Mouse (Mus musculus) MEL (cell line): ENCODE results near the gene Faf1. TPM values are rescaled to one million over a fixed set of nuclear protein-coding genes. Genes with fewer than 3 reads are reported as not detected.
A peak's percentile ranks its signal among the peaks of the same experiment; 100 is the strongest.

Source experiments
- DNase-seq: peaks from one replicate; pipeline ENCODE4 v3.0.0; 2011; ENCODE audit warnings: low read depth, low spot score
- H3K27ac ChIP-seq: 2 replicates; pipeline ENCODE4 v1.5.1; 2012; ENCODE audit warnings: low read depth, mild to moderate bottlenecking, control low read depth, low read length, moderate library complexity; ENCODE audit not compliant: control insufficient read depth
- H3K27me3 ChIP-seq, 2 experiments: fragments of 150-350 bp in 1 of 2; sonication (generic) in 1 of 2; 2 replicates each; pipeline ENCODE4 v1.6.1; 2012; ENCODE audit warnings: low read length in 2 of 2, mild to moderate bottlenecking in 2 of 2, improper control_type of control experiment in 1 of 2, moderate library complexity in 1 of 2; ENCODE audit not compliant: insufficient read depth in 2 of 2, control insufficient read depth in 1 of 2
- H3K36me3 ChIP-seq, 2 experiments: 2 replicates each; pipeline ENCODE4 v1.6.1; 2012 to 2014; ENCODE audit warnings: low read length in 2 of 2, improper control_type of control experiment in 1 of 2, inconsistent platforms in 1 of 2, mild to moderate bottlenecking in 1 of 2; ENCODE audit not compliant: insufficient read depth in 2 of 2, control insufficient read depth in 1 of 2
- H3K4me1 ChIP-seq, 2 experiments: fragments of 150-350 bp in 1 of 2; sonication (generic) in 1 of 2; 2 replicates each; pipeline ENCODE4 v1.6.1; 2012; ENCODE audit warnings: low read length in 2 of 2, improper control_type of control experiment in 1 of 2, mild to moderate bottlenecking in 1 of 2; ENCODE audit not compliant: insufficient read depth in 2 of 2, control insufficient read depth in 1 of 2
- H3K4me3 ChIP-seq, 2 experiments: fragments of 150-350 bp in 1 of 2; sonication (generic) in 1 of 2; 2 replicates each; pipeline ENCODE4 v1.5.1; 2012; ENCODE audit warnings: low read depth in 2 of 2, low read length in 2 of 2, mild to moderate bottlenecking in 2 of 2, moderate library complexity in 2 of 2, control low read depth in 1 of 2, improper control_type of control experiment in 1 of 2; ENCODE audit not compliant: control insufficient read depth in 1 of 2, insufficient read depth in 1 of 2
- H3K79me2 ChIP-seq: 2 replicates; pipeline ENCODE4 v1.6.1; 2012; ENCODE audit warnings: mild to moderate bottlenecking, low read length, moderate library complexity; ENCODE audit not compliant: control insufficient read depth, poor library complexity, insufficient read depth
- H3K9ac ChIP-seq: 2 replicates; pipeline ENCODE4 v1.6.1; 2012; ENCODE audit warnings: low read depth, mild to moderate bottlenecking, control low read depth, low read length, moderate library complexity; ENCODE audit not compliant: control insufficient read depth, poor library complexity, severe bottlenecking
- H3K9me3 ChIP-seq: fragments of 150-350 bp; sonication (generic); replicated peaks from 2 replicates; pipeline ENCODE4 v1.6.1; 2012; ENCODE audit warnings: mild to moderate bottlenecking, low read length, improper control_type of control experiment, moderate library complexity; ENCODE audit not compliant: insufficient read depth
- BHLHE40 ChIP-seq: IDR thresholded peaks from 2 replicates; pipeline ENCODE4 v1.6.1; 2012; ENCODE audit warnings: low read depth, mild to moderate bottlenecking, inconsistent platforms, low read length, improper control_type of control experiment, borderline replicate concordance
- CHD1 ChIP-seq: IDR thresholded peaks from 2 replicates; pipeline ENCODE4 v1.6.1; 2012; ENCODE audit warnings: low read depth, mild to moderate bottlenecking, inconsistent platforms, low read length, improper control_type of control experiment
- E2F4 ChIP-seq: IDR thresholded peaks from 2 replicates; pipeline ENCODE4 v1.6.1; 2011; ENCODE audit warnings: low read depth, low read length, improper control_type of control experiment, borderline replicate concordance
- ELF1 ChIP-seq: IDR thresholded peaks from 2 replicates; pipeline ENCODE4 v1.6.1; 2014; ENCODE audit warnings: low read depth, mild to moderate bottlenecking, inconsistent platforms, low read length, improper control_type of control experiment, moderate library complexity
- EP300 ChIP-seq, 2 experiments: IDR thresholded peaks; 2 replicates each; pipeline ENCODE4 v1.6.1; 2011; ENCODE audit warnings: improper control_type of control experiment in 2 of 2, low read length in 2 of 2, low read depth in 1 of 2, mild to moderate bottlenecking in 1 of 2
- ETS1 ChIP-seq: IDR thresholded peaks from 2 replicates; pipeline ENCODE4 v1.6.1; 2012; ENCODE audit warnings: low read depth, mild to moderate bottlenecking, inconsistent platforms, low read length, improper control_type of control experiment, moderate library complexity
- HCFC1 ChIP-seq: IDR thresholded peaks from 2 replicates; pipeline ENCODE4 v1.6.1; 2012; ENCODE audit warnings: low read depth, mild to moderate bottlenecking, inconsistent platforms, low read length, improper control_type of control experiment, moderate library complexity
- KAT2A ChIP-seq: conservative IDR thresholded peaks from 2 replicates; pipeline ENCODE4 v1.6.1; 2012; ENCODE audit warnings: low read depth, low read length, improper control_type of control experiment, inconsistent platforms
- MAFK ChIP-seq: IDR thresholded peaks from 2 replicates; pipeline ENCODE4 v1.6.1; 2011; ENCODE audit warnings: low read depth, mild to moderate bottlenecking, low read length, improper control_type of control experiment, borderline replicate concordance
- MAZ ChIP-seq: IDR thresholded peaks from 2 replicates; pipeline ENCODE4 v1.6.1; 2012; ENCODE audit warnings: low read depth, mild to moderate bottlenecking, inconsistent platforms, low read length, improper control_type of control experiment
- MXI1 ChIP-seq: IDR thresholded peaks from 2 replicates; pipeline ENCODE4 v1.6.1; 2011; ENCODE audit warnings: mild to moderate bottlenecking, low read depth, low read length, improper control_type of control experiment
- MYB ChIP-seq: IDR thresholded peaks from 2 replicates; pipeline ENCODE4 v1.6.1; 2011; ENCODE audit warnings: mild to moderate bottlenecking, low read depth, low read length, improper control_type of control experiment
- MYC ChIP-seq: IDR thresholded peaks from 2 replicates; pipeline ENCODE4 v1.6.1; 2011; ENCODE audit warnings: low read depth, mild to moderate bottlenecking, low read length, improper control_type of control experiment, moderate library complexity
- NELFE ChIP-seq: IDR thresholded peaks from 2 replicates; pipeline ENCODE4 v1.6.1; 2011; ENCODE audit warnings: low read depth, low read length, improper control_type of control experiment
- NRF1 ChIP-seq: IDR thresholded peaks from 2 replicates; pipeline ENCODE4 v1.6.1; 2014; ENCODE audit warnings: low read depth, mild to moderate bottlenecking, inconsistent platforms, low read length, improper control_type of control experiment, moderate library complexity; ENCODE audit not compliant: poor library complexity, insufficient read depth, severe bottlenecking
- POLR2AphosphoS2 ChIP-seq: IDR thresholded peaks from 2 replicates; pipeline ENCODE4 v1.6.1; 2011; ENCODE audit warnings: low read length, improper control_type of control experiment
- RAD21 ChIP-seq: IDR thresholded peaks from 2 replicates; pipeline ENCODE4 v1.6.1; 2011; ENCODE audit warnings: mild to moderate bottlenecking, low read depth, low read length, improper control_type of control experiment
- RCOR1 ChIP-seq: IDR thresholded peaks from 2 replicates; pipeline ENCODE4 v1.6.1; 2012; ENCODE audit warnings: low read depth, mild to moderate bottlenecking, inconsistent platforms, low read length, improper control_type of control experiment
- SIN3A ChIP-seq: IDR thresholded peaks from 2 replicates; pipeline ENCODE4 v1.6.1; 2012; ENCODE audit warnings: low read length, improper control_type of control experiment, inconsistent platforms
- SMC3 ChIP-seq: IDR thresholded peaks from 2 replicates; pipeline ENCODE4 v1.6.1; 2011; ENCODE audit warnings: low read depth, low read length, improper control_type of control experiment
- TAL1 ChIP-seq: IDR thresholded peaks from 2 replicates; pipeline ENCODE4 v1.6.1; 2012; ENCODE audit warnings: mild to moderate bottlenecking, inconsistent platforms, low read length, moderate library complexity, mixed read lengths
- TBP ChIP-seq: IDR thresholded peaks from 2 replicates; pipeline ENCODE4 v1.8.0; 2011; ENCODE audit warnings: low read depth, low read length, improper control_type of control experiment
- TCF12 ChIP-seq: IDR thresholded peaks from 2 replicates; pipeline ENCODE4 v1.6.1; 2014; ENCODE audit warnings: low read depth, mild to moderate bottlenecking, inconsistent platforms, low read length, improper control_type of control experiment, moderate library complexity
- UBTF ChIP-seq: IDR thresholded peaks from 2 replicates; pipeline ENCODE4 v1.6.1; 2012; ENCODE audit warnings: low read depth, mild to moderate bottlenecking, inconsistent platforms, low read length, improper control_type of control experiment, moderate library complexity, borderline replicate concordance; ENCODE audit not compliant: insufficient read depth
- USF1 ChIP-seq: IDR thresholded peaks from 2 replicates; pipeline ENCODE4 v1.6.1; 2014; ENCODE audit warnings: low read depth, mild to moderate bottlenecking, inconsistent platforms, low read length, improper control_type of control experiment, moderate library complexity
- ZKSCAN1 ChIP-seq: IDR thresholded peaks from 2 replicates; pipeline ENCODE4 v1.6.1; 2012; ENCODE audit warnings: low read depth, mild to moderate bottlenecking, inconsistent platforms, low read length, improper control_type of control experiment, moderate library complexity
- ZNF384 ChIP-seq: IDR thresholded peaks from 2 replicates; pipeline ENCODE4 v1.6.1; 2012; ENCODE audit warnings: low read depth, mild to moderate bottlenecking, inconsistent platforms, low read length, improper control_type of control experiment
- polyA plus RNA-seq, 2 experiments: library from polyadenylated mRNA; stranded (reverse) in 1 of 2; unstranded in 1 of 2; fragments of >175 nt in 1 of 2; fragments of >200 nt in 1 of 2; gene quantifications; 2 replicates each; pipeline versions ENCODE4 v1.2.1 to v1.2.4; 2012; ENCODE audit warnings: low replicate concordance in 2 of 2, low read depth in 1 of 2; ENCODE audit not compliant: insufficient read length in 2 of 2, insufficient read depth in 1 of 2, missing spikeins in 1 of 2
- total RNA-seq: library from RNA; depleted of rRNA; stranded (reverse); fragments of 300-350 nt; gene quantifications from 2 replicates; pipeline ENCODE4 v1.2.3, GENCODE M21; 2012

The Faf1 gene
- total and polyA plus RNA-seq, 3 experiments, result 36.5 to 37.6 TPM; not detected in 1

DNA sequence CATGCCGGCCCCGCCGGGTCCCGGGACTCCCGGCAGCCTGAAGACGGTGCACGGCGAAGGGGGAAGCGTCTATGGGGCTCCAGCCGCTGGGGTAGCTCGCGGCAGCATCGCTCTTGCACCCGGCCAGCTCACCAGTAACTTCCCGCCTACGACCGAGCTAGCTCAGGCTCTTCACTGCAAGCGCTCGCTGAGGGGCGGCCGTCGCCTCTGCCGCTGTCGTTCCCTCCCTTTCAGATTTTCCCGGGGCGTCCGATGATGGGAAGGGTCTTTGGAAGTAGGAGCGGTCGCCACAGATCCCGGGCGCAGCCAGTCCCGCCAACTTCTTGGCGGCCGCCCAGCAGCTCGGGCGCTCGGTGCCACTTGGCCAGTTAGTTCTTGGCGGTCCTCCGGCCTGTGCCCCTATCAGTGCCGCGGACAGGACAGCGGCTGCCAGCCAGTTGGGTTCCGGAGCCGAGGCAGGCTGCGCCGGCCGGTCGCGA, 10.4 kb upstream of the Faf1 start:
- H3K27ac ChIP-seq, result peak overlapping the region; percentile 99
- no peaks in the 10 kb centered on the region for H3K27me3 ChIP-seq
- peaks cover 0 to 14% of the 10 kb centered on the region in 2 experiments; a peak in 2 of 4 replicates for H3K36me3 ChIP-seq
- TF ChIP-seq CHD1 (no peak), NELFE (no peak), ELF1 (no peak), SIN3A (no peak), RCOR1 (no peak), MXI1 (no peak), TBP (0 out of 2 replicates have a peak, but pooled peaks have one; percentile 10), MYB (no peak), TCF12 (no peak), BHLHE40 (no peak), USF1 (no peak), ETS1 (no peak), UBTF (peak; percentile 68; the same call in 1 of the 2 replicates), NRF1 (no peak), TAL1 (no peak), ZNF384 (no peak), SMC3 (no peak), RAD21 (no peak)
- peak overlapping the region; percentile 87 to 95 for H3K4me3 ChIP-seq
- peak overlapping the region; percentile 94 for H3K9ac ChIP-seq
- H3K4me1 ChIP-seq, result peaks cover 6 to 12% of the 10 kb centered on the region in 2 experiments
- DNase-seq, result peak; percentile 73
- H3K9me3 ChIP-seq, result no peaks in the 10 kb centered on the region
- H3K79me2 ChIP-seq, result peaks cover 35% of the 10 kb centered on the region

DNA sequence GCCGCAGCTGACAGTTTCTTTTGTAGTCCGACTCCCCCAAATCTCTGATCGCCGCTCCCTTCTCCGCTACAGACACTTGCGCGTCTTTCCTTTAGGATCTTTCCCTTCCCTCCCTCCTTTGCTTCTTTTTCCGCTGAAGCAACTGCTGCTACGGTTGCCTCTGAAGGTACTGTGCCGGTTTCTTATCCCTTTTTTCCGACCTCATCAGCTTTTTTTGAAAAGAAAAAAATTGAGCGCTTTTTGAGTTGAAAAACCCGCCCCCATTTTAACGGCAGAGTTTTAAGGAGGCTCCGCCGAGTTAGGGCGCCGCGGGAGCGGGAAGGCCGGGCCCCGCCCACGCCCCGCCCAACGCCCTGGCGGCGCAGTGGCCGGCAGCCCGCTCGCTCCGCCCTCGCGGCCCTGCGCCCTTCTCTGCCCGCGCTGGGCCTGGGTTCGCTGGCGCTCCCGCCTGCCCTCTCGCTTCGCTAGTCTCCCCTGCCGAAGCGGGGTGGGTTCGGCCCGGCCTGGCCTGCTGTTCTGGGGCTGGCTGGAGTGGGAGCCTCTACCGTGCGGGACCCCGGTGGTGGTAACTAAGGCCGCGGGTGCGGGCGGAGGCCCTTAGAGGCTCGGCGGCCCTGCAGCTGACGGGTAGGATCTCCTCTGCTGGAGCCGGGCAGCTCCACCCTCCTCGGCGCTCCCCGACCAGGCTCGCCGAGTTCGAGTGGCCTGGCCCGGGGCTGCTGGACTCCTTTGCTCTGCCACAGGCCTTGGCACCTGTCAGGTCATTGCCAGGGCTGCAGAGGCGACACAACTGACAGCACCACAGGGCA, 9.7 kb upstream of the Faf1 start, which contains the start of gene Cdkn2c:
Gene Cdkn2c, minus strand, starts transcription at position 729 of the 809 bp plus-strand sequence.
- Histone ChIP-seq H3K4me1 (peaks cover 3 to 12% of the 10 kb centered on the region in 2 experiments; a peak in 3 of 4 replicates), H3K9ac (peak within 1 kb of the TSS; percentile 95), H3K36me3 (peaks cover 0 to 8% of the 10 kb centered on the region in 2 experiments; a peak in 2 of 4 replicates), H3K79me2 (peaks cover 34% of the 10 kb centered on the region), H3K27ac (peak within 1 kb of the TSS; percentile 99), H3K27me3 (no peaks in the 10 kb centered on the region), H3K4me3 (peak within 1 kb of the TSS; percentile 95 to 98), H3K9me3 (no peaks in the 10 kb centered on the region)
- DNase-seq, result peak; percentile 91
- TF ChIP-seq EP300 (IDR thresholded peaks at IDR 0.05; ENCODE audit: low read depth in 1 of 2, low read length in 2 of 2) (peak in 1 of 2 experiments; percentile 35; a peak in 1 of 4 replicates), POLR2AphosphoS2 (no peak), MYC (no peak), MAFK (peak; percentile 67; the same call in 1 of the 2 replicates), SMC3 (no peak), MXI1 (peak; percentile 21; the same call in 1 of the 2 replicates), E2F4 (peak; percentile 81; the same call in 1 of the 2 replicates), CHD1 (no peak), HCFC1 (peak; percentile 60), MAZ (peak; percentile 66), BHLHE40 (peak; percentile 9; the same call in 1 of the 2 replicates), NRF1 (0 out of 2 replicates have a peak, but pooled peaks have one; percentile 26), USF1 (no peak), ETS1 (peak; percentile 39; the same call in 1 of the 2 replicates), KAT2A (peak; percentile 38; the same call in 1 of the 2 replicates), TCF12 (0 out of 2 replicates have a peak, but pooled peaks have one; percentile 9), UBTF (peak; percentile 93; the same call in 1 of the 2 replicates), ZKSCAN1 (0 out of 2 replicates have a peak, but pooled peaks have one; percentile 14), ZNF384 (peak; percentile 93)
